In the genomic region with DNA sequence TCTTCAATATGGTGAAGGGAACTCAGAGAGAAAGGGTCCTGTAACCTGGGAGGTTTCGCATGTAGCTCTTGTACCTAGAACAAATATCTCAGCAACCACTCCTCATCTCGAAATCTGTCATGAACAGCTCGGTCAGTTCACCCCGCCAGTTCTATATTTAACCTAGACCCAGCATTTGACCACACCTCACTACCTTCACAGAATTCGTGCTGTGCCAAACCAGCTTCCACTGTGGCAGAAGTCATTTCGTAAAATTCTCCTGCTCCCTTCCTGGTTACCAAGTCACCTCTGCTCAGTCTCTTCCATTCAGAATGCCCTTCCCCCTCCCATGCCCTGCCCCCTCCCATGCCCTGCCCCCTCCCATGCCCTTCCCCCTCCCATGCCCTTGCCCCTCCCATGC, we compare ENCODE assay signal across 17 mouse cellular contexts. TPM values are rescaled to one million over a fixed set of nuclear protein-coding genes. Genes with fewer than 3 reads are reported as not detected.
"Had no signal": no experiment of that assay in that cellular context is flagged by ENCODE, and none has a peak within 500 bp of the region (broad histone marks: within the 10 kb centered on the region; RNA-seq: fewer than 3 reads in every experiment).

No protein-coding gene starts in this region.

- H3K27ac ChIP-seq: limb, embryonic 13.5 days; neural tube, embryonic 13.5 days had no signal

- H3K4me3 ChIP-seq: layer of hippocampus, adult 2 months; limb, embryonic 13.5 days; midbrain, embryonic 15.5 days; neural tube, embryonic 13.5 days had no signal

- H3K36me3 ChIP-seq: limb, embryonic 13.5 days; midbrain, embryonic 15.5 days; neural tube, embryonic 13.5 days had no signal

- H3K4me2 ChIP-seq: limb, embryonic 13.5 days; liver, embryonic 11.5 days; lung, embryonic 14.5 days; midbrain, embryonic 11.5 days; midbrain, embryonic 15.5 days; neural tube, embryonic 13.5 days had no signal

- H3K9ac ChIP-seq: limb, embryonic 13.5 days; lung, embryonic 14.5 days; midbrain, embryonic 15.5 days; neural tube, embryonic 13.5 days had no signal

- ATAC-seq: midbrain, embryonic 15.5 days had no signal

- H3K27me3 ChIP-seq: limb, embryonic 13.5 days; midbrain, embryonic 15.5 days; neural tube, embryonic 13.5 days had no signal

- DNase-seq: kidney, postnatal 10 days; kidney, postnatal 4 days; left cerebral cortex, postnatal 4 days; lung, embryonic 14.5 days; lung, postnatal 10 days; lung, postnatal 4 days; right cerebral cortex, postnatal 14 days; thymus, adult 18-20 months; thymus, postnatal 14 days had no signal

- H3K9me3 ChIP-seq: limb, embryonic 13.5 days; midbrain, embryonic 15.5 days; neural tube, embryonic 13.5 days had no signal

- H3K4me1 ChIP-seq: limb, embryonic 13.5 days; neural tube, embryonic 13.5 days had no signal

RNA-seq across cellular contexts. Expression of a gene that starts 34.3 kb away (rescaled TPM):
- total RNA-seq: megakaryocyte, adult 5-6 weeks; monocyte, adult 5-6 weeks had no signal
- polyA plus RNA-seq: limb, embryonic 13.5 days; liver, embryonic 11.5 days; lung, embryonic 14.5 days had no signal
